Mouse (Mus musculus): ENCODE measurements at regions not wholly inside any gene's neighbourhood (a gene's known extent, or its start where the extent isn't known, plus 50 kb on each side); places are given as distances from the start of the nearest gene placed in this dataset.

DNA sequence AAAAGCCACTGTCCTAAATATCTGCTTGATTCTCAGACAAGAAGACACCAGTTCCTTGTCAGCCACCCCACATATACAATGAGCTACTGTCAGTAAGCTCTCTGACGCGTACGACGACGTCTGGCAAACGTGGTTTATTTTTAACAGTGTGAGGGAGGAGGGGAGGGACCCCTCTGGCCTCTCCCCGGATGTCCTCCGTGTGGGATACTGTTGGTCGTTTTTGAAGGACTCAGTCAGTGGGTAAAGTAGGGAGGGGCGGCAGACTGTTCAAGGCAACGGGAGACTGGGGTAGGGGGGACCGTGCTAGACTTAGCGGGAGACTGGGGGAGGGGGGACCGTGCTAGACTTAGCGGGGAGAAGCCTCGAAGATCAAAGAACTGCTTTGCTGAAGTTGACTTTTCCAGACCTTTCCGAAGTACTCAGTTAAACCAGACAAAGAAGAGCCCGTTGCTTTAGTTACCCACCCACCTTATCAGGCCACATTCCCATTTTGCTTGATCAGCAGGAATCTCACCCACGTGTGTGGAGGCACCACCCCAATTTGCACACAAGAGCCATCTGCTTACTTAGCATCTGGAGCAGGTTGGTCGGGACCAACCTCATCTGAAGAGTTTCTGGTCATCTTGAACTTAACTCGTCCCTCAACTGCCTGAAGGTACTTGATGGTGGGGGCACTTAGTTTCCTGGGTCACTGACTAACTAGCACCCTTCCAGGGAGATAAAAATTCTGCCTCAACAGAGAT is 92.6 kb upstream of the Mark1 start:
- DNase-seq (ENCODE audit: low read depth), result no peak

DNA sequence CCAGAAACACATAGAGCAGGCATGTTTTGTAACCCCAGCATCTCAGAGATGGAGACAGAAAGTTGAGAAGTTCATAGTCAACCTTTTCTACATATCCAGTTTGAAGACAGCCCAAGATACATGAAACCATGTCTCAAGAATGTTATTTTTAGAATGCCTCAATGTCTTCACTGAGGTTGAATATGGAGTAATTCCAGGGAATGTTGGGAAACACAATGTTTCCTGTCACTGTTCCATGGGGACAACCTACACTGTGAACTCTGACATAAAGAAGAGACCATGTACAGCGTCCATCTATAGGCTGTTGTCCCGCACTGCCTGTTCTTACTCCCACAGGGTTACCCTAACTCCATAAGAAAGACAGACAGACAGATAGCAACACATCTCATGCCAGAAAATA is 89.8 kb upstream of the Mark1 start:
- DNase-seq (ENCODE audit: low read depth), result no peak

DNA sequence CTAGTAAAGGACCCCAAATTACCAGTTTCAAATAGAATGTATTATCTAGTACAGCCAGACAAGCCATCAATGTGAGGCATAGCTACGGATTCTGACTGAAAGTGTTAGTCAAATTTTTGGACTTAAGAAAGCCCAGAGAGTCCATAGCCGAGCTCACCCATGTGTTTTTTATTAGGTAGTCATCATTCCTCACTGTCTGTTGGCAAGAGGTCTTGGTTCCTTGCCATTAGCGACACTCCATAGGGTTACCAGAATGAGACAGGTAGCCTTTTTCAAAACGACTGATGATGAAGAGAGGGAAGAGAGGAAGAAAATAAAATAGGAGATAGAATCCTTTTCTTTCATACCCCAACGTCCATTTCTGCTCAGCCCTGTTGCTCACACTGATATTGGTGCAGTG is 83.8 kb upstream of the Mark1 start:
- DNase-seq (ENCODE audit: low read depth), result no peak

DNA sequence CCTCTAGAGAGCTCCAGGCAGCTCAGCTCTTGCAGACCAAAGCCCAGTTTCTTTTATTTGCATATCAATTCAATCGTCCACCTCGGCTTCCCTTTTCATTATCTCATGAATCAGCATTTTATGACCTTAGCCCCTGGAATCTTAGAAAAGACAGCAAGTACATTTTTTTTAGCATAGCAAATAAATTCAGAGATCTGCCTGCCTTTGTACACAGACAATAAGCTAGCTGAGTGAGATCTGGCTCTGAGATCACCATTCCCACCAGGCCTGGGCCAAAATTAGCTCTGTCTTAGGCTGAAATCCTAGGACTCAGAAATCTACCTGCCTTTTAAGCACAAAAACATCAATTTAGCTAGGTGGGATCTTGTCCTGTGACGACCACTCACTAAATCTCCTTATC is 80.7 kb upstream of the Mark1 start:
- no peak for DNase-seq (ENCODE audit: low read depth)

DNA sequence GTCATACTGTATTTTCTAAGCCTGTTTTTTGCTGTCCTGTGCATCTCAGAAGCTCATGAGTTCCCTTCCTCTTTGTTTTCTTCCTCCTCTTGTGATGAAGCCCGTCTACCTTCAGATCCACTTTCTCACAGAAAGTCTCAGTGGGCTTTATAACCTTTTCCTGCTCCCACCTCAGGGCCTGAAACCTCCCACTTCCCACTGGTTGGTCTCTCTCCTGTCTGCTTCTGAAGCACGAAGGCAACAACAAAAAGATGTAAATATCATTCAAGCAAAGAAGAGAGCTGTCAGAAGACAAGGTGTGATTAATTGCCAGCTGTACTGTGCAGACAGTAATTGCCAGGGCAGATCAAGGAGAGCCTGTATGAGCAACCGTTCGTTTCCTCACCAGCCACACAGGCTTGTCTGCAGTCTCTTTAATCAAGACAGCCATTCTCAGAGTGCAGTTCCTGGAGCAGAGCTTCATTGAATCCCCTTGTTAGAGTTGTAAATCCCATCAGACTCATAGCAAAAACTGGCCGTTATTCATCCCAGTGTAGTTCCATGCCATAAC is 80.0 kb upstream of the Mark1 start:
- no peak for DNase-seq (ENCODE audit: low read depth)

DNA sequence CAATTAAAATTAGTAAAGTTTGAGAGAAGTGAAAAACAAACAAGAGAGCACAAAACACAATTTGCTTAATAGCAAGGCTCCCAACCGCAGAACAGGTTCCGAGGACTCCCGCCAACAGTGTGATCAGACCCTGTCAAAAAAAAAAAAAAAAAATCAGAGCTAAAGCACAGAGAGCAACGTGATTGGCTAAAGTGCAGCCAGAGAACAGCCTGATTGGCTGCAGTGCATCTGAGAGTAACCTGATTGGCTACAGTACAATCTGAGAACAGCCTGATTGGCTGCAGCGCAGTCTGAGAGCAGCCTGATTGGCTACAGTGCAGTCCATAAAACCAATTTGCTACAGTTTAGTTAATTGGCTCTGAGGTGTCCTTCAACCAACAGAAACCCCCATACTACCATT is 74.6 kb upstream of the Mark1 start:
- no peak for DNase-seq (ENCODE audit: low read depth)

DNA sequence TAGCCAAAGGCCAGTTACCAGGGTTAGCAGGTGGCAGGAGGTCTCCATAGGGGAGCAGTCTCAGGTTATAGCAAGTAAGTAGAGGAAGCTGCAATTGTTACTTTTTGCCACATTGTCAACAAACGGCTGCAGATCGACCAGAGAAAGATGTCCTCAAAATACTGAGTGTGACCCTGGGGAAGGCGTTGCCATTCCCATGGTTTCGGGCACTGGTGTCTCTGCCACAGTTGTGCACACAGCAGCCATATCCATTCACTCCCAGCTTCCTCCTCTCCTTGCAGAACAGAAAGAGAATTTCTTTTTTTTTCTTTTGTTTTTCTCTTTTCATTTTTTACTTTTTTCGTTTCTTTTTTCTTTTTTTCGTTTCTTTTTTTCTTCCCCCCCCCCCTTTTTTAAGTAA is 73.4 kb upstream of the Mark1 start:
- DNase-seq (ENCODE audit: low read depth), result no peak

DNA sequence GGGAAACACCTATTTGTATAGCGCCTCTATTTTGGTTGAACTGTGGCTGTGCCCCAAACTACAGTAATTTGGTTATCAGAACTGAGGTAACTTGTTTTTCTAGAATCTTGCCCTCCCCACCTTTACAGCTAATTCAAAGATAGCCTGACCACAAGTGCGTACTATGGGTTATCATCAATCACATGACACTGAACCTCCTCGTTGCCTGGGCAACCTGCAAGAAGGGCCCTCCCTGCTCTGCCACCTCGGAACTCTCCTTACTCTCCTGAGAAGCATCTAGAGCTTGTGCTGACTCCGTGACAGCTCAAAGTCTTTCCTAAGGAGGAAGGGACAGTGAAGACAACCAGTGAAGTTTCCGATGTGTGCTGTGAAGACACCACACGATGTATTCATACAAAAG is 72.2 kb upstream of the Mark1 start:
- peak; percentile 71 for DNase-seq (ENCODE audit: low read depth)

DNA sequence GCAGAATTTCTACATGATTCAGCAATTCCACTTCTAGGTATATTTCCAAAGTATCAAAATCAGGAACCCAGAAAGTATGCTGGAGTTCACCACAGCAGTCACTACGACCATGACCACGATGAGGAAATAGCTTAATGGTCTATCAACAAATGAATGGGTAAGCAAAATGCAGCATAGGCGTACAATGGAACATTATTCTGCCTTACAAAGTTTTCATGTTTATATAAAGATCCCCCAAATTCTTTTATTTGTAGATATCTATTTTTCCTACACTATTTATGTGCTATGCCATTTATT is 71.4 kb upstream of the Mark1 start:
- DNase-seq (ENCODE audit: low read depth), result no peak

DNA sequence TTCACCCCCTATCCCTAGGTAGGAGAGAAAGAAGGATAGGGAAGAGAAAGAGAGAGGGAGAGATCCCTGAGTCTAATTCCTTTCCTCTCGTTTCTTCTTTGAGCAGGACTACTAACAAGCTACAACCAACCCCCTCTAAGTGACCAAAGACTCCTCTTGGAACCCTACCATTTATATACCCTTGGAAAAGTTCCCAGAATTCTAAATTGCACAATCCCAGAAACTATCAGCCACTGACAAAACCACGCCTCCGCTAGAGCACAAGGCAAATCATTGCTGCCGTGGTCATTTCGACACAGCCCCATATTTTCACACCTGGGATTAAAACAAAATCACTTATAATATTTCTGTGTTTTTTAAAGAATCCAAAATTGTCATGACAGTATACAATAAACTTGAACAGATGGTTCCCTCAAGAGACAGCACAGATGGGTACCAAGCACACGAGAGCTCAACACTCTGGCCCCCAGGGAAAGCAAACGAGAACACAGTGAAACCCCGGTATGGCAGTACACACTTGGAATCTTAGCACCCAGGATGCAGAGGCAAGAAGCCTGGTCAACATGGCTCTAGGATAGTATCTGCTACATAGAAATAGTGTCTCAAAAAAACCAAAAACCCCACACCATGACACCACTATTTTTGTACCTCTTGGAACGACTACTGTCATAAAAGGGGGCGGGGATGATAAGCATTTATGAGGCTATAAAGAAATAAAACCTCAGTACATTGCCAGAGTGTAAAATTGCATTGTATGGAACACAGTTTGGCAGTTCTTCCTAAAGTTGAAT is 70.9 kb upstream of the Mark1 start:
- DNase-seq (ENCODE audit: low read depth), result no peak

DNA sequence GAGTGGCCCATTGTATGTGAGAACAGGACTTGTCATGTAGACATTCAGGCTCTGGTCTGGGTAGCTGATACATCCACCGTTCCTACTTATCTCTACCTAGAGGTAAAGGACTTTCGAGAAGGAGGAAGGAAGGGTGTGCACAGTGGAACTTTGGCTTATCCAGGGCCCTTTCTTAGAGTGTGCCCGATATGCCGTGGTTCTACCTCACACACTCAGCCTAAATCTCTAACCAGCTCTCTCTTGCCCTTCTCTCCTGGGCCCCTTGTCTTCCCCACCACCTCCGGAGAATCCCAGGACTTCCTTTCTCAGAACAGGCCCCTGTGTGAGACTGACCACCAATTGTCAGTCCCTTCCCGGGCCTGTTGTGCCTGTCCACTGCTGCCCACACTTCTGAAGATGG is 68.8 kb upstream of the Mark1 start:
- DNase-seq (ENCODE audit: low read depth), result no peak

DNA sequence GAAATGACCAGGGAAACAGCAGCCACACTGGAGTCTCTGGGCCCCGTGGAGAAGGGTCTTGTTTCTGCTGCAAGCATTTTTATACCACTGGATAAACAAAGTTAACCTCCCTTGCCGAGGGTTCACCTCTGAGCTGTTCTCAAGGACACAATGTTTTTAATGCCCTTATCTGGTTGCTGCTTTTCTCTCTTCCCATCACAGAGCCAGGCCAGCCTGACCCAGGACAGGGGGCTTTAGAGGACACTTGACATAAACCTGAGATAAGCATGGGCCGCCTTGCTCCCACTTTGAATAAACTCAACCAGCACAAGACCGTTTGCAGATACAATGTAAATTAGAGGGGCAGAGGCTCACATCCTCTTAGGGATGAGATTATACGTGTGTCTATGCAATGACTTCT is 68.3 kb upstream of the Mark1 start:
- DNase-seq (ENCODE audit: low read depth), result no peak

DNA sequence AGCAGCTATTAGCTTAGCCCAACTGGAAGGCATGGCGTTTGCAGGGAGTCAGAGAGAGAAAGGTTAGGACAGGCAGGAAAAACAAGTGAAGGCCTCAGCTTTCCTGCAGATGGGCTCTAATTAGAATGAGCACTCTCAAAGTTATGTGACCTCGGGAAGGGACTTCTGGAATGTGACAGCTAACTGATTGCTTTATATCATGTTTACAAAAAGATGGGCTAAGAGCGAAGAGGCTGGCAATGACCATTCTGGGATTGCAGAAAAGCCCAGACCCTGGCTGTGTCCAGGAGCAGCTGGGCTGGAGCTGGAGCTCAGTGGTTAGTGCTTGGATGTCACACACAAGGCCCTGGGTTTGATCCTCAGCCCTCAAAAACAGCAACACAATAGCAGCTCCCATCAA is 65.7 kb upstream of the Mark1 start:
- DNase-seq (ENCODE audit: low read depth), result no peak

DNA sequence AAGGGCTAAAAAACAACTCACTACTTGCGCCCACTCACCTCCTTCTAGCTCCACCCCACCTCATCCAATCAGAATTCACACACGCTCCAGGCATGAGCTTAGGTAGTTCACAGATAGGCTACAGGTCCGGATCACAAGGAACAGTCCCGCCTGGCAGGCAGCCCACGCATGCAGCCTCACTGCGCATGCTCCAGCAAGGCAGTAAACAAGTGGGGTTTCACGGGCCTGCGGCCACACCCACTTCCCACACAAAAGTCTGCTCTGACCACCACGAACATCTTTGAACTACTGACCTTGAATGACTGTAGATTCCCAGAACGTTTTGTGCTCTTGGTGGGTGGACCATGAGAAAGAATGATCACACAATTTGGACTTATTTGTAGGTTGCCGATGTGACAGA is 62.7 kb upstream of the Mark1 start:
- DNase-seq (ENCODE audit: low read depth), result no peak

DNA sequence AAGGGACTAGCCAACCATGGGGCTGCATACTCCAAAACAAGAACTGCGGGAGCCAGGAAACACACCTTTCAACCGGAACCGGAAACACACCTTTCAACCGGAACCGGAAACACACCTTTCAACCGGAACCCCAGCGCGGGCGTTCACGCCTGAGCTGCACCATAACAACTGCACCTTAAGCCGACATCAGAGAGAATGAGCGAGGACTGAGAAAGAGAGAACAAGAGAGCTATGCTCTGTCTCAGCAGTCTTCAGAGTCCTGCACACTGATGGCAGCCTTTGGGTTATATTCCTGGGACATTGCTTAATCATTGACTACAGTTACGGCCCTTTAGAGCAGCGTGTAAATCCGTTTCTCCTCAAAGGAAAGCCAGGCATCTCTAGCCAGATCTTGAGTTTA is 58.1 kb upstream of the Mark1 start:
- DNase-seq (ENCODE audit: low read depth), result no peak

DNA sequence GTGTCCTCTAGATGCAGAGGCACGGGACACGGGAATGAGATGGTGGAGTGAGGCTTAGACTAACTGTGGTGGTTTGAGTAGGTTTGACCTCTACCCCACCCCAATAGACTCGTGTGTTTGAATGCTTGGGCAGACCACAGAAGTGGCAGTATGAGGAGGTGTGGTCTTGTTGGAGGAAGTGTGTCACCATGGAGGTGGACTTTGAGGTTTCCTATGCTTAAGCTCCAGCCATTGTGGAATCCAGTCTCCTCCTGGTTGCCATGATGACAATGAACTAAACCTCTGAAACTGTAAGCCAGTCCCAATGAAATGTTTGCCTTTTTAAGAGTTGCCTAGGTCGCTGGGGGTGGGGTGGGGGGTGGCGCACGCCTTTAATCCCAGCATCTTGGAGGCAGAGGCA is 53.3 kb upstream of the Mark1 start:
- DNase-seq (ENCODE audit: low read depth), result no peak

DNA sequence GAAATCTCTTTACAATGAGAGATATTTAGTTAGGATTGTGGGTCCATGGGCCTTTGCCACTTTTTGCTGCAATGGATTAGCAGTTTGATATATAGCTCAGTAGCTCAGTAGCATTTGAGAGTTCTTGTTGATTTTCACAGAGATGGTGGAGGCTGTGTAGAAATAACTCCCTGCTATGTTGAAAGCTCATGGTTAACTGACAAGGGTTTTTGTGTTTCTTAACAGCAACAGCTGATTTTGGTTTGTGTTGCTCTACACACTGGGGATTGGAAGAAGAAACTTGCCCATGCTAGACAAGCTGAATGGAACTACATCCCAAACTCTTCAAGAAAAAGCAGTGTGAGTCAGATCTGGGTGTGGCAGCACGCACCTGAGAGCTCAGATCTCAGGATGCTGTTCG is 50.6 kb upstream of the Mark1 start:
- no peak for DNase-seq (ENCODE audit: low read depth)

Data from c-Kit-positive CD71-positive TER-119-negative erythroid progenitor cells, embryonic 14.5 days (primary cell).